Mouse (Mus musculus) bone marrow, adult 2 months (tissue): Measurements from ENCODE around the gene Asah2. TPM values are rescaled to one million over a fixed set of nuclear protein-coding genes. Genes with fewer than 3 reads are reported as not detected.

Experiments used
- H3K27ac ChIP-seq: fragments of 200-500 bp; 2 replicates; pipeline ENCODE4 v1.5.1; 2012; ENCODE audit warnings: low read depth, mild to moderate bottlenecking, control low read depth, inconsistent platforms, low read length; ENCODE audit not compliant: control insufficient read depth, poor library complexity, insufficient read depth
- H3K4me1 ChIP-seq: fragments of 200-500 bp; 2 replicates; pipeline ENCODE4 v1.6.1; 2011; ENCODE audit warnings: low read length; ENCODE audit not compliant: control insufficient read depth, insufficient read depth
- H3K4me3 ChIP-seq: fragments of 200-500 bp; replicated peaks from 2 replicates; pipeline ENCODE3; 2011; ENCODE audit warnings: mild to moderate bottlenecking, low read depth, low read length, control low read depth; ENCODE audit not compliant: control insufficient read depth
- CTCF ChIP-seq: fragments of 200-500 bp; IDR thresholded peaks from 2 replicates; pipeline ENCODE4 v1.5.1; 2011; ENCODE audit warnings: low read length, control low read depth; ENCODE audit not compliant: control insufficient read depth, insufficient read depth
- POLR2A ChIP-seq: fragments of 200-500 bp; IDR thresholded peaks from 2 replicates; pipeline ENCODE4 v1.6.1; 2011; ENCODE audit warnings: low read depth, mild to moderate bottlenecking, control low read depth, low read length, borderline replicate concordance; ENCODE audit not compliant: control insufficient read depth
- WGBS: fragments of 180-500 bp; shearing (Covaris S2); methylation state at CpG from one replicate; pipeline ENCODE4 v1.1.7; 2018; 5-methylcytosine and 5-hydroxymethylcytosine counted together
- polyA plus RNA-seq: library from polyadenylated mRNA; stranded (reverse); fragments of >200 nt; gene quantifications from 2 replicates; pipeline ENCODE4 v1.2.4, GENCODE M21; 2011; ENCODE audit warnings: low replicate concordance; ENCODE audit not compliant: missing spikeins, insufficient read depth, insufficient read length

The Asah2 gene
- polyA plus RNA-seq, 1 experiment = 3.7 TPM

GRCm38 (mm10) chr19:32051251-32051650, 56.8 kb downstream of the Asah2 start:
- H3K4me3 ChIP-seq = no peak overlapping the region
- 89% methylated on average over 2 of the region's 2 CpGs for WGBS
- H3K27ac ChIP-seq = no peak overlapping the region
- TF ChIP-seq POLR2A (no peak), CTCF (no peak)
- no peaks in the 10 kb centered on the region for H3K4me1 ChIP-seq

GRCm38 (mm10) chr19:32032881-32033280, 75.1 kb downstream of the Asah2 start:
- Histone ChIP-seq H3K27ac (no peak overlapping the region), H3K4me3 (no peak overlapping the region), H3K4me1 (no peaks in the 10 kb centered on the region)
- TF ChIP-seq CTCF = no peak
- no peak for TF ChIP-seq POLR2A
- 81% methylated on average over 4 of the region's 4 CpGs for WGBS

- 0% methylated on average over 1 of the region's 1 CpGs for WGBS
- no peak overlapping the region for H3K4me3 ChIP-seq
- H3K27ac ChIP-seq = no peak overlapping the region
- TF ChIP-seq CTCF (no peak), POLR2A (no peak)
- H3K4me1 ChIP-seq = no peaks in the 10 kb centered on the region
Observed at GRCm38 (mm10) chr19:32030430-32030829, 77.6 kb downstream of the Asah2 start.

GRCm38 (mm10) chr19:32025443-32025842, 82.6 kb downstream of the Asah2 start:
- 84% methylated on average over 3 of the region's 3 CpGs for WGBS
- TF ChIP-seq CTCF (no peak), POLR2A (no peak)
- H3K27ac ChIP-seq = no peak overlapping the region
- H3K4me1 ChIP-seq = no peaks in the 10 kb centered on the region
- no peak overlapping the region for H3K4me3 ChIP-seq

- 88% methylated on average over 8 of the region's 8 CpGs for WGBS
- Histone ChIP-seq H3K27ac (no peak overlapping the region), H3K4me3 (no peak overlapping the region), H3K4me1 (no peaks in the 10 kb centered on the region; the same call in 1 of the 2 replicates)
- TF ChIP-seq CTCF = no peak
- no peak for TF ChIP-seq POLR2A
Observed at GRCm38 (mm10) chr19:32019722-32020121, 88.3 kb downstream of the Asah2 start.

GRCm38 (mm10) chr19:32018585-32018984, 89.4 kb downstream of the Asah2 start:
- whole genome bisulfite sequencing = 68% methylated on average over 7 of the region's 7 CpGs
- H3K4me1 ChIP-seq = no peaks in the 10 kb centered on the region; the same call in 1 of the 2 replicates
- H3K27ac ChIP-seq = no peak overlapping the region
- no peak overlapping the region for H3K4me3 ChIP-seq
- TF ChIP-seq POLR2A (no peak), CTCF (no peak)

GRCm38 (mm10) chr19:32018053-32018452, 90.0 kb downstream of the Asah2 start:
- H3K27ac ChIP-seq = no peak overlapping the region
- no peaks in the 10 kb centered on the region; the same call in 1 of the 2 replicates for H3K4me1 ChIP-seq
- TF ChIP-seq POLR2A (no peak), CTCF (no peak)
- 65% methylated on average over 5 of the region's 5 CpGs for WGBS
- no peak overlapping the region for H3K4me3 ChIP-seq

- Histone ChIP-seq H3K27ac (no peak overlapping the region), H3K4me1 (no peaks in the 10 kb centered on the region), H3K4me3 (no peak overlapping the region)
- no peak for TF ChIP-seq POLR2A
- no peak for TF ChIP-seq CTCF
- 63% methylated on average over 5 of the region's 5 CpGs for WGBS
Observed at GRCm38 (mm10) chr19:32002623-32003022, 105.4 kb downstream of the Asah2 start.

- no peaks in the 10 kb centered on the region for H3K4me1 ChIP-seq
- WGBS = 86% methylated on average over 3 of the region's 3 CpGs
- TF ChIP-seq POLR2A (no peak), CTCF (no peak)
- no peak overlapping the region for H3K4me3 ChIP-seq
- H3K27ac ChIP-seq = no peak overlapping the region
Observed at GRCm38 (mm10) chr19:31996916-31997315, 111.1 kb downstream of the Asah2 start.
